Mouse (Mus musculus): ENCODE measurements around the gene Gm42906.
A peak's percentile ranks its signal among the peaks of the same experiment; 100 is the strongest.

The Gm42906 gene

DNA sequence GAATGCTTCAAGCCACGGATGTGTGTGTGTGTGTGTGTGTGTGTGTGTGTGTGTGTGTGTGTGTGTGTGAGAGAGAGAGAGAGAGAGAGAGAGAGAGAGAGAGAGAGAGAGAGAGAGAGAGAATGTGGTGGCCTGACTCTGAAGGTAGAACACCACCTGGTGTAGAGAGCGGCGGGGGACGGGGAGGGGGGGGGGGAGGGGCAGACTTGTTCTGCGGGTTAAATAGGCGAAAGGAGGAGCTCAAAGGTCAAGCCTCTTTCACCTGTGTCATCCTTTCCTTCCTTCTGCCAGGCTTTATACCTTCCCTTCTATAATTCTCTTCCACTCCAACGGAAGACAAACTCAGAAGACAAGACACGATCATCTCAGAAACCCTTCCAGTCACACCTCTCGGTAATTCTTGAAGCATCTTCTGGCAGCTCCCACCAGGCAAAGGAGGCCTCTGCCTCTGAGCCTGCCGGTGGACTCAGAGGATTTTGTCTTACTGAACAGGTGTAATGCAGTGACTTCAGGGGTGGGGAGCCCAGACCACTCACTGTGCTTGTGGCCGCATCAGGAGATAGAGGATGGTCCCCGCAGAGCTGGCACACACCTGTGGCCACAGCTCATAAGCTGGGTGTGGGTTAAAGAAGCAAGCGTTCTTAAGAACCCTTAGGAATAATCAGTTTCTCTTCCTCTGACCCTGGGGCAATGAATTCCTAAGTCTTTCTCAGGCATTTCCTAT lies 195.2 kb downstream of the Gm42906 start:
- no peak for DNase-seq (ENCODE audit: low spot score)

DNA sequence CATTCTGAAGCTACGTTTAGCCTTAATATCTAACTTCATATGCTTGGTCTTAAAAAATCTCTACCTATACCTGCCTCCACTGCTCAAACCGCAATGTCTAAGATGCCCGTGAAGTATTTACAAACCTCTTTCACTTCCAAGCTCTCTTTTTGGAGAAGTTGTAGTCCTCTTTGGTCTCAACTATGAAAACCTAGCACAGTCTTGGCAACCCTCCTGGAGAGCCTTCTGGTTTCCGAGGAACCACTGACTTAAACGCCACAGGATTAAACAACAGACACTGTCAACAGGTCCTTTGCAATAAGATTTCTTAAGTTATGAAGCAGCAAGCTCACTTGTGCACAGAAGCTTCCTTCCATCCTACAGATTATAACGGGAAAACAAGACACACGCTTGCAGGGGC lies 196.1 kb downstream of the Gm42906 start:
- no peak for DNase-seq (ENCODE audit: low spot score)

DNA sequence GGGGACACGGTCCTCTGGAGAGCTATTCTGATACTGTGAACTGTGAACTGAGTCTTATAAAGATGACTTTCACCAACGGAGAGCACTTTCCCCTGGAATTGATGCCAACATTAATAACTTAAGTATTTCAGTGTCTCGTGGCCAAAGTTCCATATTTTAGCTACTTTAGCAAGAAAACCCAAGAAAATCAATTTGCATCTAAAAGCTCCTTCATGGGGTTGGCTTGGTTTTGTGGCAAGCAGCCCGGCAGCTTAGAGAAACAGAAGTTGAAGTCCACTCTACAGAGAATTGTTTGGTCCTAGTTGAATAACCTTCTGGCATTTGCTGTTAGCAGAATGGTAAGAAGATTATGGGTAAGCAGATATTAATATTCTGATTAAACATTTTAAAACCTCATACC lies 196.6 kb downstream of the Gm42906 start:
- DNase-seq (ENCODE audit: low spot score), result no peak

DNA sequence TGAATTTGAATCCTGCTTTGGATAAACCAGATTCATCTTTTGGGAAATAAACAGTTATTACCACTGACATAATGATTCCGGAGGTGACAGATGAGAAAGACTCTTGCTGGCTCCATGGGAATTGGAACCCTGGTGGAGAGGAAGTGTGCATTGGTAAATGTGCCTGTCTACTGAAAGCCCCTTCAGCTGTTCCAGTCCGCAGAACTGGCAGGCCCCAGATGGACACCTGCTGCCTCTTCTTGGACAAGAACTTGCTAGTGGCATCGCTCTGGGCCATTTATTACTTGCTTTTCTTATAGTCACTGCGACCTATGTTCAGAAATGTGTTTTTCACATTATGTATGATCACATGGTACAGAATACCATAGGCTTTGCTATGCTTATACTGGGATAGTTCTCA lies 197.5 kb downstream of the Gm42906 start:
- DNase-seq (ENCODE audit: low spot score), result no peak

DNA sequence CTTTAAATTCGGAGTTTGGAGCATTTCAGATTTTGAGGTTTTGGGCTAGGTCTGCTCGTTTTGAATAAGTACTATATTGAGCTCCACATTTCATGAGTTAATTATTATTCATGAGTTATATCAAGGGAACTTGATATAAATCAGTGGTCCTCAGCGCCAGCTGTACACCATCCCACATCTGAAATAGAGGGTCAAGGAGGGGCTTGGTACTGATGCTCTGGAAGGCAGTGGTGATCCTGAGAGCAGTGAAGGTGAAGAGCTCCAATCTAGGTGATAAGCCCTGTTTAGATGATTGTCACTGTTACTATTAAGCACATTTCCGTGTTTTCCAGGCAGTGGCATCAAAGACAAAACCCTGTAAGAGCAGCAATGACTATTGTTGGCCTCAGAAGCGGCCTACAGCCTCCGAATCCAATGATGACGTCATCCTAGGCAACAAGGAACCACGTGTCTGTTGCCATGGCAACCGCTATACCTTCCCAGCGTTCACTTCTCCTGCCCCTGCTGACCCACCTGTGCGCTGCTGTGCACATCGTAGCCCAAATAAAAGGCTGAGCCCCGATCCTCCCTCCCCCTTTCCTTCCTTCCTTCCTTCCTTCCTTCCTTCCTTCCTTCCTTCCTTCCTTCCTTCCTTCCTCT lies 199.5 kb downstream of the Gm42906 start:
- DNase-seq (ENCODE audit: low spot score), result no peak

DNA sequence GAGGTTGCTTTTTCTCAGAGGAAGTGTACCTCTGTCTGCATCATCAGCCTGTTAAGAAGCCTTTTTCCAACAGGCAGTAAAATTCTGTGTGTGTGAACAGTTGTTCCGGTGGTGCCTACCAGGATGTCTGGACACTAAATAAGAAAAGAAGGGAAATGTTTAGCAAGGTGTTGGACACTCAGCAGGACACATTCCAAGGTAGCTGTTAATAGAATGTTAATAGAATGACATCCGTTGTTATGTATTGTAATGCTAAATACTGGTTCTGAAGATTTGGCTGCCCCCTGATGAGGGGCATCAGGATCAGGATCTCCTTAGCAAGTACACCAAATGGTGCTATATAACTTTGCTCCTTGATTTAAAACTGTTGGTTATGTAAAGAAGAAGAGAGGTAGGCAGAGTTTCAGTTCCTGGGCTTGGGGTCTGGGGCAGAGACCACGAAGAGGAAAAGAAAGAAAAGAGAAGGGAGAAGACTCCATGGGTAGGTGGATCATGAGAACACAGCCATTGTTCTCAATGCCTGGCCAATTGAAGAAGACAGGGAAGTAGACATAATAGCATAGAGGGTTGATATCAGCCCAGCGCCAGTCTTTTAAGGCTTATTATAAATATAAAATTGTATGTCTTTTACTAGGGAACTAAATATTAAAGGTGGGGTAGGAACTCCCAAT lies 204.1 kb downstream of the Gm42906 start:
- DNase-seq (ENCODE audit: low spot score), result no peak

DNA sequence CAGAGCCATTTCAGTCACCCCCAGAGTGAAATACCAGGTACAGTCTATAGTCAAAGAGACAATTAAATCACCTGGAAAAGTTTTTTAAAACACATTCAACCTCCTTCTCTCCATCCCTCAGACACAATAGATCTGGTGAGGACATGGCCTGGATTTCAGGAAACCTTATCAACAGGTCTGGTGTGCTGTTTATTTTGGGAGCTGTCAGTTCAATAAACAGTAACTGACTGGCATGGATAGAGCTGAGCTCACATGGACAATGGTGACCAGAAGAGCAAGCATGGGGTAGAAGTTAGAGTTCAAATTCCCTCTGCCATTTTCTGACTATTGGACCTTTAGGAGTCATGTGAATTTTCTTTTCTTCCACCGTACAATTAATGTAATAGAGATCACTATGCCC lies 205.2 kb downstream of the Gm42906 start:
- DNase-seq (ENCODE audit: low spot score), result no peak

DNA sequence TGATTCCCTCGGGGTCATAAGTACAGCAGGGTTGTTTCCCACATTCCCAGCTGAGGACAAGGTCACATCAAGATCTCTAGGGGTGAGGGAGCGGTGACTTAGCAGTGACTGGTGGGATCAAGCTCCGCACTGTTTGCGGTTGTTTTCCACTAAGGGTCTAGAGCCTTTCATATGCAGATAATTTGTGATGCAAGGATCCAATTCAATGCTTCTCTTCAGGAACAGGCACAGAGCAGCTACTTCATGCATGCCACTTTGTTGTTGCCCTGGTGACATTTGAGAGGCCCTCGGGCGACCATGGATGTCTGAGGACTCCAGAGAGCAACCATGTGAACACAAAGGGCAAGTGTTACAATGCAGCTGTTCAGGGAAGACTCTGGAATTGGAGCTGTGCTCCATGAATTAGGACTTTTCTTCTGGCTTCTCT lies 209.3 kb downstream of the Gm42906 start:
- no peak for DNase-seq (ENCODE audit: low spot score)

DNA sequence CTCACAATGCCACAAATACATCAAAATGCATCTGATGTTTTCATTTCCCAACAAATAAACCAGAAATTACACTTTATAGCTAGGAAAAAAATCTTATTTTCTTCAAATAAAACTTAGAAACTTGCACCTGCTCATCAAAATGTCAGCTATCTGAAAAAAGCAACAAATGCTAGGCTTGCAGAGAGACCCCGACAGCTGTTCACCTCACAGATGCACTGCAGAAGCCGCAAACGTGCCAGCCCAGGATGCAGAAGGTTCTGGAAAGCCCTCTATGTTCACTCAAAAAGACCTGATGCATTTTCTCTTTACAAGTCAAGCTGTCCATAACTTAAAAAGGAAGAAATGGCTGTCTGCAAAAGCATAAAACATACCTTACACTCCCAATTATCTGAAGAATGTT lies 214.9 kb downstream of the Gm42906 start:
- no peak for DNase-seq (ENCODE audit: low spot score)

DNA sequence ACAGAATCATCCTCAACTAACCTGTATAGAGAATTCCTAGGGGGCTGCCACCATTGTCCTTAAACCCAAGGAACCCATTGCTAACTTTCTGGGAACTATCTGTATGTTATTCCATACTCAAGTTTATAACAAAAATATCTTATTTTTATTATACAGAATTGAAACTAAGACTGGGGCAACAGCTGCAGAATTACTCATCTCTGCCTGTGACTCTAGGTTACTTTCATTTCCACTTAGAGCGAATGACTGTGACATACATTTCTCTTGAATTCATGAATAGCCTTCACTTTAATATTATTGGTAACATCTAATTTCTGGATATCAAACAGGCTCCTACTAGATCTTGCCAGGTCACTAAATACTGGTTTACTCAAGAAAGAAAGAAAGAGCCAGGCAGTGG lies 217.1 kb downstream of the Gm42906 start:
- DNase-seq (ENCODE audit: low spot score), result no peak

DNA sequence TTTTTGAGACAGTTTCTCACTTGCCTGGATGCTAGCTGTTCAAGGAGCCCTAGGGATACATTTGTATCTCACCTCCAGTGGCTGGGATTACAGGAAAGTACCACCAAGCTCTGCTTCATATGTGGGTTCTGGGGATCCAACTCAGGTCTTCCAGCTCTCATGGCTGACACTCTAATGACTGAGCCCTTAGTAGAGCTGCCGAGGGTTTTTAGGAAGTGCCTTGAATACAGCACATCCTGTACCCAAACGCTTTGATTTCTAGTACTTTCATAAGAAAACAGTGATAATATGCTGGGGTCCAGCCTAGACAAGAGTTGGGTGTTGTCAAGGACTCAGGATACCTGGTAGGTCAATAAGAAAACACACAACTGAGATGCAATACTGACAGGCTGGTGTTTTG lies 217.9 kb downstream of the Gm42906 start:
- no peak for DNase-seq (ENCODE audit: low spot score)

DNA sequence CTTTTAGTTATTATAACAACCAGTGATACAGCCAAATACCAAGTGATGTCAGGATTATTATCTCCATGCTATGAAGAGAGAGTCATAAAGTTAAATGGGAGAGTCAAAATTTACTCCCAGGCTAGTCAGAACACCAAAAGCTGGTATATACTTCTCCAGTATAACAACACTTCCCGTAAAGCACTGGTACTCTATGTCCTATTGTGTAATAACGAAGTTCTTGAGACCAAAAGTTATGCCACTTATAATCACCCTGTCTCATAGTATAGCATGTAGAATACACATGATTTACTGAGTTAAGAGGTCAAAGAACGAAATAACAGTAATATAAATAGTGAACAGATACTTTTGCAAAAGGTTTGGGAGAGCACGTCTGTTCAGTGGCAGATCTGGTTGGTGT lies 222.9 kb downstream of the Gm42906 start:
- DNase-seq (ENCODE audit: low spot score), result no peak

DNA sequence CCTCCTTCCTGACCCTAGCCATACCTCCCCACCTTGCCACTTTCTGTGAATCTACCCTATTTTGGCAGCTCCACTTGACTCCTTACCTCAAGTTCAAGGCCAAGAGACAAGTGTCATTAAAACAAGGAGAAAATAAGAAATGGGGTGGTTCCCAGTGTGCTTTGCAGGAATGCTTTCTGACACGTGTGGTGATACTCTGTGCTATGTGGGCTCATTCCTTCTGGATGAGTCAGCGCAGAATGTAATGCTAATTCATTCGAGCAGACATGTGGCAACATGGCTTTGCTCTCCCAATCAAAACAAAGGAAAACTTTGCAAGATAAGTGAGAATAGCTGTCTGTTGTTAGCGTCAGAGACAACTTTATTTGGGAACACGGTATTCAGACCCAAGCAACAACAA lies 225.0 kb downstream of the Gm42906 start:
- no peak for DNase-seq (ENCODE audit: low spot score)

DNA sequence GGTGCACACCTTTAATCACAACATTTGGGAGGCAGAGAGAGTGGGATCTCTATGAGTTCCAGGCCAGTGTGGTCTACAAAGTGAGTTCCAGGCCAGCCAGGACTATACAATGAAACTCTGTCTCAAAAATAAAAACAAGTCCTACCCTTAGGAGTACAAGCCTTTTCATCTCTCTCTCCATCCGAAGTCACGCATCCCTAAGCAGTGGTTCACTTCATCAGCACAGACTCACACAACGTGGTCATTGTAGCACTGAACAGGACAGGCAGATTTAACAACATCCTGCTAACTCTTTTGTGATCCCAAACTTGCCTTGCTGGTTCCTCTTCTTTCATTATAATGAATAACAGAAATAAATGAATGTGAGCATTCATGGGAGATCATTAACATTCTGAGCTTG lies 226.7 kb downstream of the Gm42906 start:
- DNase-seq (ENCODE audit: low spot score), result no peak

DNA sequence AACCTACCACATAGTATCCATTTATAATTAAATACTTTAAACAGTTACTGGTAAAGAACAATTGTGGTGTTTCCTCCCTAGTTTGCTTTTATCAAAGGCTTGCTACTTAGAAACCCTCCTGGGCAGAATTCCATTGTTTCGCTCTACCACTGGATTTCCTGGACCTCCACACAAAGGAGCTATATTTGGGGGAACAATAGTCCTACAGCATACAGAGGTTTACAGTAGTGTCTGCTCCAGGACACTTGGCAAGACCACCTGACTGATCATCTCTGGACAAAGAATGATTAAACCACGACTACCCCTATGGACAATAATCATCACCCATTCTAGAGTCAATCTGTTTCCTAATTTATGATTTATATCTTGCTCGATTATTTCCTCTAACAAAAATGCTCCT lies 228.7 kb downstream of the Gm42906 start:
- no peak for DNase-seq (ENCODE audit: low spot score)

DNA sequence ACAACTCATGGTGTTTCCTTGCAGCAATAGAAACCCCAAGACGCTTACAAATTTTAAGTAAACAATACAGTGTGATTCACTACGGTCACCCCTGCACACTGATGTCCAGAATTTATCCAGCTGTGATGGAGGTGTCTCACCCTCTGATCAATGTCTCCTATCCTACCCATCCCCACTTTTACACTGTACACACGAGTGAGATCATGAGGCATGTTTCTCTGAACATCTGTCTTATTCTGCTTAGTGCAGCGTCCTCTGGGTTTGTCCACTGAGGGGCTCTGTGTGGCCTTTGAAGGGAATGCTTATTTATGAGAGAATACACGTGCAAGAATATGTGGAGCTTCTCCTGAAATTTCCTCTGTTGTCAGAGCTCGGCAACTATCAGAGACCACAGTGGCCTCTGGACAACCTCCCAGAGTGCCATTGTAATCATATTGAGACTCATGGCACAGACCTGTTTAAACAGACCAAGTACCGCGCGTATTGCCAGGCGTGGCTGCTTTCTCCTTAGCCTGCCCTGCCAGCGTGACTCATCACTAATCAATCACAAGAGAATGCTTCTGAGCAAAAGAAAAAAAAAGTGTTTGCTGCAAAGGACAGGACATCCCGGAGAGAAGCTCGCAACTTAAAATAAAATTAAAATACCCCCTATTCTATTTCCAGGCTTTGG lies 231.2 kb downstream of the Gm42906 start:
- DNase-seq (ENCODE audit: low spot score), result no peak

DNA sequence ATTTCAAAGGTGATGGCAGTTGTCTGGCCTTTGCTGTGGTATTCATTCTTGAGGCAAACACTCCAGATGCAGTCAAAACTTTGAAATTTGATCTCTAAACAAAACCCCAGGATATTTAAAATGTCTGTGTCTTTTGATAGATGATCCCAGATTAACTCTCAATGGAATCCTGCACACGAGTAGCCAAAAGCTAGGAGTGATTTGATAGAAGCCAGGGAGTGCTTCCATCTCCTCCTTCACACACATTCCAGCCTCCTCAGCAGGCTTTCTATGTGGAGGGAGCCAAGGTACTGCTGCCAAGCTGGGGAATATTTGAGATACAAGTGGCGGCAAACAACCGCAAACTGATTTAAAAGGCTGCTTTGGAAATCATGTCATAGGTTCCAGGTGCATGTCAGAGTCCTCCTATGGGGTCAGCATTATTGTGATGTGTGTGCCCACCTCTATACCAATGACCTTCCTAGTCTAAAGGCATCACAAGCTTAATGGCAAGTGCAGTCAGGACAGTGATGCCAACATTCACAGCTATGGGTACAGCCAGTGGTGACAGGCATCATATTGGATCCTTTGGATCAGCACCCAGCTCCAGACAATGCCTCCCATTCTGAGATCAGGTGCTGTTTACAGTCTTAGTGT lies 234.0 kb downstream of the Gm42906 start:
- DNase-seq (ENCODE audit: low spot score), result no peak

DNA sequence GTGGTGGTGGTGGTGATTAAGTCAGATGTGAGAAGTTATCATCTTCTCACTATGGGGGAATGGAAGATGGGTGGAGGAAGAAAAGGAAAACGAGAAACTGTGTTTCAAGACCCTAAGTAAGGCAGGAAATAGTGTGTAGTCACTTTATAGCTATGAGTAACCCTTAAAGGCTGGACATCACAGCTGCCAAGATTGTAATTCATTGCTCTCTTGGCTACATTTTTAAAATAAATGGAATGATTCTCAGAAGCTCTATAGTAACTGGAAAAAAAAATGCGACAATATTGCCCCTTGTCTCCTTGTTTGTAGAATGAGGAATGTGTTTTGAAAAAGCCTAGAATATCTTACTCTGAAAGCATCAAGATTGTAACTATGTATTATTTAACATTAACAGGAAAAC lies 235.7 kb downstream of the Gm42906 start:
- DNase-seq (ENCODE audit: low spot score), result no peak

DNA sequence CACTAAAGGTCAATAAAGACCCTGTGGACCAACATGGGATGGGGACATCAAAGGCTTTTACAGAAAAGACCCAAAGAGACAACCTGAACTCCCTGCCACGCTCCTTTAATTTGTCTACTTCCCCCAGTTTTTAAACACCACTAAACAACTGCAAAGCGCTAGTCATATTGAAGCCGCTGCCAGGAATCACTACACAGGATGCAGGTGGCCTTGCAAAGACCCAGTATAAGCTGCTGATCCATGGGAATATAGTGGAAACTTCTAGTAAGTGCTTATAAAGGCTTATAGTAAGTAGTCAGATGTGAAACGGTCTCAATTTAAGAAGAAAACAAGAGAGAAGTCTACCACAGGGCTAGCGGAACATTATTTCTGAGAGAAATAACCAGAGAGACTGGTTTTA lies 237.2 kb downstream of the Gm42906 start:
- no peak for DNase-seq (ENCODE audit: low spot score)

DNA sequence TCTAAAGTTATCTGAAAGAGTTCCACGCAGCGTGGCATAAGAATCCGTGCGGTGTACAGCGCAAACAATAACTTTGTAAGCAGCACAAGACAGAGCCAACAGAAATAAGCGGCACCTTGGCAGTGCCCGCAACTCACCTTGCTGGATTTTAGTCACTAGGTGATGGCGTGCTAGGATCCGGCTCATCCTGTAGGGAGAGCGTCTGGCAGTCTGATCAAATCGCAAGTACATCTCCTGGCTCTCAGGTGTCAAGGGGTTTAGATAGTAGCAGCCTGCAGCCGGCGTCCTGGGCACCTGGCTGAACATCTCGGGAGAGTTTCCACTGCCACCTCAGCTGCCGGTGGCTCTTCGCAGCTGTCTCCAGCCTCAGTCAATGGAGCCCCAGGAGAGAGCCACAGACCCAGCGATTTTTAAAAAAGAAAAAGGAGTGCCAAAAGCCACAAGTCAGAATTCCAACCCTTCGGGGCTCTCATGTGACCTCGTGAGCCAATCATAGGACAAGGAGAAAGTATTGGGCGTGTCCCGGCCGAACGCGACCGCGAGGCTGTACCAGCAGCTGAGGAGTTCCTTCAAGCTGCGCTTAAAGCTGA lies 238.1 kb downstream of the Gm42906 start:
- DNase-seq (ENCODE audit: low spot score), result peak; percentile 29

DNA sequence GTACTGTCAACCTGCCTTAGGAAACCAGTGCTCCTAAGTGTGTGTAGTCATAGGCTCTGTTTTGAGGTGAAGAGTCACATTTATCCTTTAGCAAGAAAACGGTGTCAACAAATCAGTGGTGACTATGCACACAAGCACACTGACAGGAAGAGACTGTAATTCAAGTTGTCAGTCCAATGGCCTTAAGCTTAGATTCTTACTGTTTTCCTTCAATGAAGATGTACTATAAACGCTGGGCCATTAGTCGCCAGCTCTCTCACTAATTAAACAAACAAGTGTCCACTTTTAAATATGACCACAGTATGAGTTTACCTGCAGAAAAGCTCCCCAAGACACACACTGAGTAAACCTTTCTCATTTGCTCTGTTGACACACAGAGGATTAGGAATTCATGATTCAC lies 238.6 kb downstream of the Gm42906 start:
- DNase-seq (ENCODE audit: low spot score), result no peak

DNA sequence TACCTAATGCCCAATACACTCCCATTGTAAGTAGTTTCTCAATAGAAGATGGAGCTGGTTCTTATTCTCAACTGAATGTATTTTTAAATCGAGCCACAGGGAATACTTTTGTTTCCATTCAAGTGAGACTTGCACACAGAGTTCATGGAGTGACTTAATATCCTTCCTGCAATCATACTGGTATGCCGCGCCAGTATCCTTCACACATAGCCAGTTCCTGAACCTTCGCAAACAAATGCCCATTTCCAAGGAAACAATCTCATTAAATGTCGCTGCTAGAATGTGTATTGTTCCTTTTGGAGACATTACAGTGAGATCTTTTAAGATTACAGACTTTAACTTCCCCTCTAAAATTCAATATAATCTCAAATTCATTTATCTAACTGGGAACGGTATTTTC lies 239.3 kb downstream of the Gm42906 start:
- no peak for DNase-seq (ENCODE audit: low spot score)
